In the genomic region with DNA sequence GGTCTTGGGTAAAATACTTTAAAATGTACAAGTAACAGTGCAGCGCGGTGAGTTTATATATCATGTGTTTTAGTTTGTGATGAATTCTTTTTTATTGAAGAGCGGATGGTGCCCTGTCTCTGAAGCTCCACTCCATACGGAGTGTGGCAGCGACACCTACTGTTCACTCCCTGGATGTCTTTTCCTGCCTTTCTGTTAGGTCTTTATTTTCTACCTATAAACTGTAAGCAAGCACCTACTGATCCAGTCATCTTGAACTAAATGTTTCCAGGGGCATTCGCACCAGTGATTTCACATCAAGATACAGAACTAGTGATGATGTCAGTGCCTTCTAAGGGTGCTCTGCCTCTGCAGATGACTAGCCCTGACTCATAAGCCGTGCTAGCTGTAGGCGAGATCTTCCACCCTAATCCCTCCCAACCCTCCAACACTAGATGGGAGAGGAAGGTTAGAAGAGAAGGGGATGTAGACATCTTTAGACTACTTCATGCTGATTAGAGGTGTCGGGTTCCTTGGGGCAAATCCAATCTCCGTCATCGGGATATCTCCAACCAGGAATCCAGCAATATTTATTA, we compare ENCODE assay signal across 8 mouse cellular contexts. TPM values are rescaled to one million over a fixed set of nuclear protein-coding genes. Genes with fewer than 3 reads are reported as not detected.
DNase-seq lines count a peak whose midpoint lies in the region; ATAC-seq and TF ChIP-seq lines count a peak whose summit lies in the region.

No protein-coding gene starts in this region.

- H3K36me3 ChIP-seq in embryonic facial prominence, embryonic 10.5 days (replicated peaks), result peaks cover 83% of the 10 kb centered on the region

- no peak for ATAC-seq in monocyte, adult 5-6 weeks (replicated peaks; ENCODE audit: insufficient number of reproducible peaks, low FRiP score, low TSS enrichment, poor library complexity, severe bottlenecking)

- peaks cover 7% of the 10 kb centered on the region for H3K4me1 ChIP-seq in embryonic facial prominence, embryonic 10.5 days

- DNase-seq in gastrocnemius, postnatal 10 days, result peak; percentile 35
- DNase-seq in gastrocnemius, adult 18-20 months (ENCODE audit: low spot score), result no peak
- peak; percentile 15 for DNase-seq in thymus, postnatal 0 days (ENCODE audit: low spot score)
- DNase-seq in thymus, postnatal 14 days, result no peak
- peak; percentile 24 for DNase-seq in embryonic facial prominence, embryonic 10.5 days (ENCODE audit: low spot score)
- peak; percentile 67 to 69 for DNase-seq in left cerebral cortex, adult 2 months (ENCODE audit: extremely low spot score in 1 of 2, low spot score in 2 of 2)
- peak; percentile 67 for DNase-seq in retina, embryonic 14.5 days (ENCODE audit: low spot score)

- 83% methylated on average over 11 of the region's 11 CpGs for WGBS in embryonic facial prominence, embryonic 10.5 days

- no peaks in the 10 kb centered on the region for H3K9me3 ChIP-seq in embryonic facial prominence, embryonic 10.5 days

- H3K27ac ChIP-seq in embryonic facial prominence, embryonic 10.5 days (replicated peaks), result no peak overlapping the region
- H3K27ac ChIP-seq in left cerebral cortex, adult 2 months, result no peak overlapping the region

- TF ChIP-seq CTCF in left cerebral cortex, adult 2 months (IDR thresholded peaks at IDR 0.05), result peak; percentile 81

- no peak overlapping the region for H3K4me3 ChIP-seq in embryonic facial prominence, embryonic 10.5 days
- no peak overlapping the region for H3K4me3 ChIP-seq in left cerebral cortex, adult 2 months

- intact Hi-C loops in left cerebral cortex, adult 2 months (cut with DNase I), result loop anchor here (5.0 kb wide), 3 partner anchors 54 to 474 kb away; a partner anchor contains a TSS

- H3K27me3 ChIP-seq in embryonic facial prominence, embryonic 10.5 days (replicated peaks; ENCODE audit: low read depth, poor library complexity, severe bottlenecking), result no peaks in the 10 kb centered on the region

RNA-seq across cellular contexts. Expression of a gene that starts 55.3 kb away (rescaled TPM):
- total RNA-seq in gastrocnemius, postnatal 10 days (2021), result 1 to 10 TPM; 1.7 to 2.6 TPM
- under 1 TPM; 0.02 to 0.09 TPM for total RNA-seq in gastrocnemius, adult 18-20 months (2021)
- 4.6 and 5.8 TPM in 2 replicates for polyA plus RNA-seq in thymus, postnatal 0 days (2015; fragmentation: Nextera tagmentation; extraction: Ambion mirVana)
- 8.6 and 10.5 TPM in 2 replicates for polyA plus RNA-seq in embryonic facial prominence, embryonic 10.5 days (2016; fragmentation: Nextera tagmentation; extraction: Ambion mirVana)
- under 1 TPM; 0.14 to 0.23 TPM for total RNA-seq in left cerebral cortex, adult 2 months (2021)
- 0.78 TPM in 1 of 3 replicates, not detected in the others for total RNA-seq in monocyte, adult 5-6 weeks (2017)

Comparison
In these comparisons a context has a peak if more than half of its experiments do, and no peak if none do; other contexts are left out.
1. DNase-seq: peak in gastrocnemius, postnatal 10 days (single experiment), thymus, postnatal 0 days (single experiment), embryonic facial prominence, embryonic 10.5 days (single experiment), left cerebral cortex, adult 2 months (2 of 2) and retina, embryonic 14.5 days (single experiment); none in gastrocnemius, adult 18-20 months (single experiment) and thymus, postnatal 14 days (single experiment).